Mouse (Mus musculus): ENCODE results near the gene Gm36210. TPM values are rescaled to one million over a fixed set of nuclear protein-coding genes. Genes with fewer than 3 reads are reported as not detected.

Gm36210 gene
- total and polyA plus RNA-seq, 3 experiments, result 0.15 to 0.97 TPM; not detected in 1

DNA sequence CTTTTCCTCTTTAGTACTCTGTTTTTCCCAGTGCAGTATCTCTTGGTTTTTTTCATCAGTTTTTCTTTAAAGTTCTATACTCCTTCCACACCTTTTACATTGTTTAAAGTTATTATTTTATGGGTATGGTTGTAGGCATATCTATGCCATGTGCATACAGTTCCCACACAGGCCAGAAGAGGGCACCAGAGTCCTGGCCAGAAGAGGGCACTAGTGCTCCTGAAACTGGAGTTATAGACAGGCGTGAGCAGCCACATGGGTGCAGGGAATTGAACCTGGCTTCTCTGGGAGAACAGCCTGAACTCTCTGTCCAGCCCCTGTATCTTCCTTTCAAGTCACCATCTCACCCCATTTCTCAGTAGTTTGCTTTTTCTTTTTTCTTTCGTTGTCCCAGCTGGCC is 32.1 kb upstream of the Gm36210 start (continued):
- TF ChIP-seq ETS1 (IDR thresholded peaks at IDR 0.05; ENCODE audit: low read depth, low read length) (no peak), TCF12 (IDR thresholded peaks at IDR 0.05; ENCODE audit: low read depth, low read length) (no peak), ZC3H11A (IDR thresholded peaks at IDR 0.05; ENCODE audit: low read depth, low read length) (peak; percentile 74), RAD21 (IDR thresholded peaks at IDR 0.05; ENCODE audit: low read depth, low read length) (peak; percentile 79), NRF1 (IDR thresholded peaks at IDR 0.05; ENCODE audit: insufficient read depth, low read depth, low read length, poor library complexity, severe bottlenecking) (no peak)

DNA sequence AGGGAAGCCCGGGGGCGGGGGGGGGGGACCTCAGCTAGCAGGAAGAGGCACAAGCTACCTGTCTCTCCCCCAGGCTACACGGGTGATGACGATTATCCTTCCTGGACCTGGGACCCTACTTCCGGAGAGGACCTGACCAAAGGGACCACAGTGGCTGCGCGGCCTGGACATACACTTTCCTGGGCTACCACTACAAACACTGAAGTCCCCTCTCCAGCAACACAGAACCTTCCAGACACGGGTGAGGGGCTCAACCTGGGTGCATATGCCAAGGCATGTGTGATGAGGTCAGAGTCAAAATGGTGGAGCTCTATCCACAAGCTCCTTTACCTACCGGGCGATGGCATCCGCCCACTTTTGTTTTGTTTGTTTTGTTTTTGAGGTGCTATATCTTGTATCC is 31.1 kb upstream of the Gm36210 start:
- H3K4me1 ChIP-seq (ENCODE audit: control insufficient read depth in 1 of 2, insufficient read depth in 2 of 2, low read length in 2 of 2), result no peaks in the 10 kb centered on the region
- H3K36me3 ChIP-seq (ENCODE audit: control insufficient read depth in 1 of 2, insufficient read depth in 2 of 2, low read length in 2 of 2), result no peaks in the 10 kb centered on the region
- H3K4me3 ChIP-seq (ENCODE audit: control insufficient read depth in 1 of 2, insufficient read depth in 1 of 2, low read depth in 2 of 2, low read length in 2 of 2), result no peak overlapping the region
- H3K27me3 ChIP-seq (ENCODE audit: control insufficient read depth in 1 of 2, insufficient read depth in 2 of 2, low read length in 2 of 2), result no peaks in the 10 kb centered on the region
- H3K9me3 ChIP-seq (replicated peaks; ENCODE audit: insufficient read depth, low read length), result no peaks in the 10 kb centered on the region
- TF ChIP-seq POLR2AphosphoS2 (IDR thresholded peaks at IDR 0.05; ENCODE audit: low read length), result no peak
- TF ChIP-seq ZNF384 (IDR thresholded peaks at IDR 0.05; ENCODE audit: low read depth, low read length), result no peak
- TF ChIP-seq UBTF (IDR thresholded peaks at IDR 0.05; ENCODE audit: borderline replicate concordance, insufficient read depth, low read depth, low read length), result no peak
- TF ChIP-seq MEF2A (IDR thresholded peaks at IDR 0.05; ENCODE audit: extremely low read depth, insufficient replicate concordance, low read depth, low read length, poor library complexity, severe bottlenecking), result no peak
- no peak for TF ChIP-seq ZC3H11A (IDR thresholded peaks at IDR 0.05; ENCODE audit: low read depth, low read length)
- no peak for TF ChIP-seq ZKSCAN1 (IDR thresholded peaks at IDR 0.05; ENCODE audit: low read depth, low read length)
- TF ChIP-seq JUND (IDR thresholded peaks at IDR 0.05; ENCODE audit: low read depth, low read length), result no peak
- TF ChIP-seq BHLHE40 (IDR thresholded peaks at IDR 0.05; ENCODE audit: borderline replicate concordance, low read depth, low read length), result no peak
- TF ChIP-seq ETS1 (IDR thresholded peaks at IDR 0.05; ENCODE audit: low read depth, low read length), result no peak
- no peak for TF ChIP-seq GABPA (IDR thresholded peaks at IDR 0.05; ENCODE audit: low read depth, low read length)
- no peak for TF ChIP-seq HCFC1 (IDR thresholded peaks at IDR 0.05; ENCODE audit: low read depth, low read length)
- no peak for TF ChIP-seq CHD1 (IDR thresholded peaks at IDR 0.05; ENCODE audit: low read depth, low read length)
- TF ChIP-seq ELF1 (IDR thresholded peaks at IDR 0.05; ENCODE audit: low read depth, low read length), result no peak
- TF ChIP-seq POLR2AphosphoS5 (IDR thresholded peaks at IDR 0.05; ENCODE audit: borderline replicate concordance, low read depth, low read length), result no peak
- no peak for TF ChIP-seq KAT2A (conservative IDR thresholded peaks at IDR 0.05; ENCODE audit: low read depth, low read length)
- TF ChIP-seq POLR2A (IDR thresholded peaks at IDR 0.05; ENCODE audit: control insufficient read depth in 1 of 2, insufficient read depth in 1 of 2, low read depth in 1 of 2, low read length in 2 of 2, poor library complexity in 1 of 2), result no peak
- TF ChIP-seq MAFK (IDR thresholded peaks at IDR 0.05; ENCODE audit: borderline replicate concordance, low read depth, low read length), result no peak
- no peak for TF ChIP-seq TCF12 (IDR thresholded peaks at IDR 0.05; ENCODE audit: low read depth, low read length)
- no peak for TF ChIP-seq MAZ (IDR thresholded peaks at IDR 0.05; ENCODE audit: low read depth, low read length)
- no peak for TF ChIP-seq USF1 (IDR thresholded peaks at IDR 0.05; ENCODE audit: low read depth, low read length)
- no peak overlapping the region for H3K27ac ChIP-seq (ENCODE audit: control insufficient read depth, low read depth, low read length)
- no peaks in the 10 kb centered on the region for H3K79me2 ChIP-seq (ENCODE audit: control insufficient read depth, insufficient read depth, low read length, poor library complexity)
- DNase-seq (ENCODE audit: low read depth, low spot score), result no peak
- H3K9ac ChIP-seq (ENCODE audit: control insufficient read depth, low read depth, low read length, poor library complexity, severe bottlenecking), result no peak overlapping the region

All from MEL (cell line).